Mouse (Mus musculus) brown adipose tissue, adult 24 weeks (tissue): ENCODE results near the gene Vmn2r49. TPM values are rescaled to one million over a fixed set of nuclear protein-coding genes. Genes with fewer than 3 reads are reported as not detected.
"Not testable (repeated sequence)": the region's sequence is repeated elsewhere in the genome, so short reads cannot be mapped to it uniquely, and the experiment has no call there.

Source experiments
- H3K27ac ChIP-seq: fragments of 200-500 bp; replicated peaks from 2 replicates; pipeline ENCODE4 v1.5.1; 2012; ENCODE audit warnings: low read depth, mild to moderate bottlenecking, low read length
- H3K4me1 ChIP-seq: fragments of 200-500 bp; 2 replicates; pipeline ENCODE4 v1.6.1; 2012; ENCODE audit warnings: low read length, mixed read lengths; ENCODE audit not compliant: control insufficient read depth, insufficient read depth, insufficient read length
- H3K4me3 ChIP-seq: fragments of 200-500 bp; 2 replicates; pipeline ENCODE4 v1.5.1; 2012; ENCODE audit warnings: low read depth, mild to moderate bottlenecking, low read length, moderate library complexity; ENCODE audit not compliant: insufficient read depth
- polyA plus RNA-seq: library from polyadenylated mRNA; stranded (reverse); fragments of >200 nt; gene quantifications from 2 replicates; pipeline ENCODE4 v1.2.4, GENCODE M21; 2012; ENCODE audit not compliant: missing spikeins, insufficient read depth, insufficient read length

Gene Vmn2r49
- polyA plus RNA-seq = not detected in 2 replicates

DNA sequence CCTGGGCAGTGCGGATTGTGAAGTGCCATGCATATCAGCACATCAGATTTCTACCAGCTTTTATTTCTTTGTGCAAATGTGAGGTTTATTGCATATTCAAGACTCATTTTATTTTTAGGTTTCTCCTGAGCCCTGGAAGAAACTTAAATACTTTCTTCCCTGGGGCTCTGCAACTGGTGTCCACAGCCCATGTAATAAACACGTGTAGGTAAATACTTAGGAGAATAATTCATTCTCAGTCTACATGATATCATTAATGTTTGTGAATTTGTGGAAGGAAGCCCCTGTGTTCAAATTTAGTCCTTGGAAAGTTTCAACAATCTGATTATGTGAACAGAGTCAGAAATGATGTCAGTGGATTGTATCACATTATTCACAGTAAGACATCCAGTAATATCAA is at the start of gene Vmn2r49:
TSS of gene Vmn2r49 (minus strand) at position 101 of the 400 bp plus-strand sequence.
- H3K4me3 ChIP-seq, H3K27ac ChIP-seq, H3K4me1 ChIP-seq: not testable (repeated sequence)

DNA sequence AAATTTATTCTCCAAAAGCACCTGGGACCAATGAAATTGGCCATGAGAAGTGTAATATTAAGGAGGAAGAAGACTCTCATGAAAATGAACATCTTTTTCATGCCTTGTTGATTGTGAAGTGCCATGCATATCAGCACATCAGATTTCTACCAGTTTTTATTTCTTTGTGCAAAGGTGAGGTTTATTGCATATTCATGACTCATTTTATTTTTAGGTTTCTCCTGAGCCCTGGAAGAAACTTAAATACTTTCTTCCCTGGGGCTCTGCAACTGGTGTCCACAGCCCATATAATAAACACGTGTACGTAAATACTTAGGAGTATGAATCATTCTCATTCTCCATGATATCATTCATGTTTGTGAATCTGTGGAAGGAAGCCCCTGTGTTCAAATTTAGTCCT is 38.6 kb downstream of the Vmn2r49 start, which contains the start of gene Vmn2r48:
TSS of gene Vmn2r48 (minus strand) at position 101 of the 400 bp plus-strand sequence.
- not testable (repeated sequence) for H3K4me3 ChIP-seq, H3K27ac ChIP-seq, H3K4me1 ChIP-seq

Other genes starting within 250 kb of the Vmn2r49 start
- not detected in 2 replicates for gene Vmn2r46, start 221.7 kb downstream of the Vmn2r49 start, polyA plus RNA-seq
- gene Vmn2r47, start 150.9 kb downstream of the Vmn2r49 start, polyA plus RNA-seq = not detected in 2 replicates
- not detected in 2 replicates for gene Vmn2r48, start 38.7 kb downstream of the Vmn2r49 start, polyA plus RNA-seq
- not detected in 2 replicates for gene Vmn2r50, start 61.0 kb upstream of the Vmn2r49 start, polyA plus RNA-seq
- gene Vmn2r51, start 113.5 kb upstream of the Vmn2r49 start, polyA plus RNA-seq = not detected in 2 replicates
- not detected in 2 replicates for gene Vmn2r52, start 184.3 kb upstream of the Vmn2r49 start, polyA plus RNA-seq